In genomic region chr16:75065281-75065680, GRCm38 (mm10) we compare ENCODE assay signal across 28 mouse cellular contexts.
"Had no signal": no experiment of that assay in that cellular context is flagged by ENCODE, and none has a peak within 500 bp of the region (broad histone marks: within the 10 kb centered on the region; RNA-seq: fewer than 3 reads in every experiment).

No protein-coding gene starts in this region.

- H3K4me1 ChIP-seq: heart, embryonic 13.5 days; heart, embryonic 15.5 days; hindbrain, embryonic 10.5 days; hindbrain, embryonic 12.5 days; hindbrain, embryonic 13.5 days; hindbrain, embryonic 15.5 days; intestine, embryonic 15.5 days; kidney, embryonic 15.5 days had no signal

- DNase-seq: heart, postnatal 14 days; heart, postnatal 36 days; heart, postnatal 4 days; kidney, adult 11 months; kidney, adult 18-20 months; kidney, adult 2 months; kidney, adult 8-10 months; kidney, adult 9 months; kidney, postnatal 10 days; kidney, postnatal 14 days; kidney, postnatal 25 days; kidney, postnatal 36 days; kidney, postnatal 4 days; layer of hippocampus, adult 9-11 months; layer of hippocampus, postnatal 36 days had no signal

- H3K4me3 ChIP-seq: heart, embryonic 13.5 days; heart, embryonic 15.5 days; hindbrain, embryonic 10.5 days; hindbrain, embryonic 12.5 days; hindbrain, embryonic 13.5 days; hindbrain, embryonic 15.5 days; intestine, embryonic 15.5 days; kidney, embryonic 15.5 days; layer of hippocampus, adult 2 months; left cerebral cortex, adult 2 months had no signal

- H3K27me3 ChIP-seq: heart, embryonic 13.5 days; heart, embryonic 15.5 days; hindbrain, embryonic 12.5 days; hindbrain, embryonic 13.5 days; hindbrain, embryonic 15.5 days; intestine, embryonic 15.5 days; kidney, embryonic 15.5 days had no signal

- H3K9me3 ChIP-seq: heart, embryonic 13.5 days; heart, embryonic 15.5 days; hindbrain, embryonic 10.5 days; hindbrain, embryonic 12.5 days; hindbrain, embryonic 13.5 days; hindbrain, embryonic 15.5 days; intestine, embryonic 15.5 days; kidney, embryonic 15.5 days had no signal

- H3K36me3 ChIP-seq: heart, embryonic 13.5 days; heart, embryonic 15.5 days; hindbrain, embryonic 10.5 days; hindbrain, embryonic 12.5 days; hindbrain, embryonic 13.5 days; hindbrain, embryonic 15.5 days; intestine, embryonic 15.5 days; kidney, embryonic 15.5 days had no signal

- H3K27ac ChIP-seq: heart, embryonic 13.5 days; heart, embryonic 15.5 days; hindbrain, embryonic 10.5 days; hindbrain, embryonic 12.5 days; hindbrain, embryonic 13.5 days; hindbrain, embryonic 14.5 days; hindbrain, embryonic 15.5 days; hindbrain, postnatal 0 days; intestine, embryonic 15.5 days; kidney, embryonic 15.5 days; kidney, postnatal 0 days; layer of hippocampus, adult 2 months; left cerebral cortex, adult 2 months had no signal
